Mouse (Mus musculus) embryonic facial prominence, embryonic 13.5 days (tissue): Measurements from ENCODE around the gene Olfr1056. TPM values are rescaled to one million over a fixed set of nuclear protein-coding genes. Genes with fewer than 3 reads are reported as not detected.
"Not testable (repeated sequence)": the region's sequence is repeated elsewhere in the genome, so short reads cannot be mapped to it uniquely, and the experiment has no call there.

Experiments used
- ATAC-seq: fragments of 200-750 bp; cut with Nextera tagmentation; 2 replicates; pipeline ENCODE4 v1.8.0; 2017; ENCODE audit warnings: low read depth; ENCODE audit not compliant: insufficient number of reproducible peaks, insufficient read depth, low FRiP score, low TSS enrichment
- H3K27ac ChIP-seq: fragments of 300-500 bp; sonication (generic); 2 replicates; pipeline ENCODE4 v1.5.1; 2015; ENCODE audit warnings: moderate library complexity, mild to moderate bottlenecking, inconsistent platforms
- H3K27me3 ChIP-seq: fragments of 300-500 bp; sonication (generic); 2 replicates; pipeline ENCODE4 v1.6.1; 2015; ENCODE audit warnings: mild to moderate bottlenecking, inconsistent platforms
- H3K36me3 ChIP-seq: fragments of 300-500 bp; sonication (generic); 2 replicates; pipeline ENCODE4 v1.6.1; 2015; ENCODE audit warnings: mild to moderate bottlenecking, inconsistent platforms
- H3K4me1 ChIP-seq: fragments of 300-500 bp; sonication (generic); 2 replicates; pipeline ENCODE4 v1.6.1; 2015; ENCODE audit warnings: inconsistent platforms
- H3K4me2 ChIP-seq: fragments of 300-500 bp; sonication (generic); 2 replicates; pipeline ENCODE4 v1.6.1; 2015; ENCODE audit warnings: moderate library complexity, mild to moderate bottlenecking, inconsistent platforms
- H3K4me3 ChIP-seq: fragments of 300-500 bp; sonication (generic); 2 replicates; pipeline ENCODE4 v1.5.1; 2015; ENCODE audit warnings: mild to moderate bottlenecking, inconsistent platforms
- H3K9ac ChIP-seq: fragments of 300-500 bp; sonication (generic); 2 replicates; pipeline ENCODE4 v1.6.1; 2015; ENCODE audit warnings: mild to moderate bottlenecking, inconsistent platforms
- H3K9me3 ChIP-seq: fragments of 300-500 bp; sonication (generic); 2 replicates; pipeline ENCODE4 v1.6.1; 2016; ENCODE audit warnings: inconsistent platforms
- WGBS: fragments of 180-500 bp; shearing (Covaris S2); methylation state at CpG from one replicate; pipeline ENCODE4 v1.1.7; 2015; ENCODE audit warnings: mixed read lengths; 5-methylcytosine and 5-hydroxymethylcytosine counted together
- polyA plus RNA-seq: library from polyadenylated mRNA; unstranded; fragments of >200 nt; fragmentation: Nextera tagmentation; extraction: Ambion mirVana; gene quantifications from 2 replicates; pipeline ENCODE4 v1.2.1, GENCODE M21; 2015

Olfr1056 gene
- not detected in 2 replicates for polyA plus RNA-seq

- ATAC-seq = no peak
These were observed at the start of gene Olfr1056 for GRCm38 (mm10) chr2:86362369-86362768. Olfr1056 (minus strand) TSS chr2:86362469.

DNA sequence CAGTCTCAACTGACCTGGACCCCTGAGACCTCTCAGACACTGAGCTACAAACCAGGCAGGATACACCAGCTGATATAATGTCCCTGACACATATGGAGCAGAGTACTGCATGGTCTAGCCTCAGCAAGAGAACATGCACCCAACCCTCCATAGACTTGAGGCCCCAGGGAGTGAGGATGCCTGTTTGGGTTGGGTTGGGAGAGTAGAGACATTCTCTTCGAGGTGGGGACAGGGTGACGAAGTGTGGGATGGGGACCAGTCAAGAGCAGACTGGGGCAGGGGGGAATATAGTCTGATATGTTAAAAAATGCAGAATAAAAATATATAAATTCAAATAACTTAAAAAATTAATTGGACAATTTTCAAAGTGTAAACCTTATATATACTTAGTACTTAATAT, 32.8 kb upstream of the Olfr1056 start:
- Histone ChIP-seq H3K4me3 (no peak overlapping the region), H3K36me3 (no peaks in the 10 kb centered on the region), H3K27ac (no peak overlapping the region), H3K27me3 (no peaks in the 10 kb centered on the region), H3K4me2 (no peak overlapping the region), H3K9ac (no peak overlapping the region), H3K9me3 (no peaks in the 10 kb centered on the region), H3K4me1 (no peaks in the 10 kb centered on the region)
- WGBS = 87% methylated on average over 2 of the region's 2 CpGs
- ATAC-seq = no peak

More at GRCm38 (mm10) chr2:86362369-86362768, at the start of gene Olfr1056:
- Histone ChIP-seq H3K4me2 (no peak within 1 kb of the TSS), H3K4me1 (no peaks in the 10 kb centered on the region), H3K9me3 (no peaks in the 10 kb centered on the region), H3K4me3 (no peak within 1 kb of the TSS), H3K9ac (no peak within 1 kb of the TSS), H3K27me3 (no peaks in the 10 kb centered on the region), H3K27ac (no peak within 1 kb of the TSS), H3K36me3 (no peaks in the 10 kb centered on the region)

DNA sequence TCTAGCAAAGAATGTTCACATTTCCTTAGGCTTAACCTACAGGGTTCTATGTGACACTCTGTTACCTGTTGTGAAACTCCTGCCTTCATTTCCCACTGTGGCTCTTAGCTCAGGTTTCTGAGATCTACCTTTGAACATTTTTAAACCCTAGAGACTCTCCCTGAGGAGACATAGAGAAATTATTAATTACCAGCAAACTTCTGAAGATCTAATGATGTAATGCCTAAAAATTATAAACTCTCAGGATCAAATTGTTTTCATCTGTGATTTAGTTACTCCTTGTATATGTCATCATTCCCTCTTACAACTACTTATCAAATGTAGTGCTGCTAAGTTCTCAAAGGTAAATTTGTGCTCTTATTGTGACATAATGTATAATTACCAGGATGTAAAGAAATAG, 26.2 kb upstream of the Olfr1056 start, which contains the start of gene Olfr1058:
Gene Olfr1058, minus strand, starts transcription at position 101 of the 400 bp plus-strand sequence.
- not testable (repeated sequence) for H3K27me3 ChIP-seq, H3K36me3 ChIP-seq, H3K9me3 ChIP-seq, H3K4me2 ChIP-seq, H3K4me3 ChIP-seq, H3K9ac ChIP-seq, ATAC-seq, H3K4me1 ChIP-seq, H3K27ac ChIP-seq

DNA sequence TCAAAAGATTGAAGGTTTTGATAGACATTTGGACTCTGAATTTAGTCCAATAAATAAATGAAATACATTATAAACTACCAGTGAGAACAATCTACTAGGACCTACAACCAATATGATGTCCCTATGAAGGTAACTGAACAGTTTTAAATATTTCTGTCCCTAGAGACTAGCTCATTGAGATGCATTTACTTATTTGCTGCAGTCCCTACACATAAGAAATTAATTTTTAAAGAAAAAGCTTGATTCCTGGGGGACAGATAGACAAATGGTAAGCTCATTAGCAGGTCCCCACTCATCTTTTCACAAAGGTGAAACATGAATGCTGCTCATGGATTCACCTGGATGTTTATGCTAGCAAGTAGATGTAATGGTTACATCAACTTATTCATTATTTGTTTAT, 16.0 kb upstream of the Olfr1056 start, which contains the start of gene Olfr1057:
Gene Olfr1057, minus strand, starts transcription at position 101 of the 400 bp plus-strand sequence.
- Histone ChIP-seq H3K27me3 (no peaks in the 10 kb centered on the region), H3K4me2 (no peak within 1 kb of the TSS), H3K36me3 (no peaks in the 10 kb centered on the region), H3K4me3 (no peak within 1 kb of the TSS), H3K9me3 (no peaks in the 10 kb centered on the region), H3K9ac (no peak within 1 kb of the TSS), H3K4me1 (no peaks in the 10 kb centered on the region), H3K27ac (no peak within 1 kb of the TSS)
- no peak for ATAC-seq

GRCm38 (mm10) chr2:86366342-86366741, 4.1 kb upstream of the Olfr1056 start:
- not testable (repeated sequence) for H3K4me1 ChIP-seq, ATAC-seq, H3K9me3 ChIP-seq, H3K27me3 ChIP-seq, H3K4me3 ChIP-seq, H3K4me2 ChIP-seq, H3K9ac ChIP-seq, H3K36me3 ChIP-seq, H3K27ac ChIP-seq
- 71% methylated on average over 1 of the region's 6 CpGs for WGBS

DNA sequence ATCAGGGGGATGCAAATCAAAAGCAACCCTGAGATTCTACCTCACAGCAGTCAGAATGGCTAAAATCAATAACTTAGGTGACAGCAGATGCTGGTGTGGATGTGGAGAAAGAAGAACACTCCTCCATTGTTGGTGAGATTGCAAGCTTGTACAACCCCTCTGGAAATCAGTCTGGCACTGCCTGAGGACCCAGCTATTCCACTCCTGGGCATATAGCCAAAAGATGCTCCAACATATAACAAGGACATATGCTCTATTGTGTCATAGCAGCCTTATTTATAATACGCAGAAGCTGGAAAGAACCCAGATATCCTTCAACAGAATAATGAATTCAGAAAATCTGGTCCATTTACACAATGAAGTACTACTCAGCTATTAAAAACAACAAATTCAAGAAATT, 10.5 kb downstream of the Olfr1056 start:
- not testable (repeated sequence) for H3K4me1 ChIP-seq, H3K27me3 ChIP-seq, H3K27ac ChIP-seq, H3K4me3 ChIP-seq, ATAC-seq, H3K36me3 ChIP-seq, H3K4me2 ChIP-seq, H3K9ac ChIP-seq, H3K9me3 ChIP-seq
- WGBS = 90% methylated on average over 1 of the region's 1 CpGs

- Histone ChIP-seq H3K4me3 (no peak within 1 kb of the TSS), H3K9ac (no peak within 1 kb of the TSS), H3K27ac (no peak within 1 kb of the TSS), H3K4me1 (no peaks in the 10 kb centered on the region), H3K4me2 (no peak within 1 kb of the TSS), H3K9me3 (no peaks in the 10 kb centered on the region), H3K36me3 (no peaks in the 10 kb centered on the region), H3K27me3 (no peaks in the 10 kb centered on the region)
- no peak for ATAC-seq
- WGBS = 86% methylated on average over 5 of the region's 5 CpGs
These were observed 12.1 kb downstream of the Olfr1056 start, which contains the start of gene Olfr1055 for GRCm38 (mm10) chr2:86350184-86350583. Olfr1055 (minus strand) TSS chr2:86350284.

GRCm38 (mm10) chr2:86335333-86335732, 26.9 kb downstream of the Olfr1056 start, which contains the start of gene Olfr1054:
Olfr1054 (minus strand) TSS chr2:86335433.
- Histone ChIP-seq H3K27me3 (no peaks in the 10 kb centered on the region), H3K4me2 (no peak within 1 kb of the TSS), H3K9me3 (no peaks in the 10 kb centered on the region), H3K4me1 (no peaks in the 10 kb centered on the region), H3K36me3 (no peaks in the 10 kb centered on the region), H3K27ac (no peak within 1 kb of the TSS), H3K9ac (no peak within 1 kb of the TSS), H3K4me3 (no peak within 1 kb of the TSS)
- WGBS = 86% methylated on average over 3 of the region's 3 CpGs
- no peak for ATAC-seq

DNA sequence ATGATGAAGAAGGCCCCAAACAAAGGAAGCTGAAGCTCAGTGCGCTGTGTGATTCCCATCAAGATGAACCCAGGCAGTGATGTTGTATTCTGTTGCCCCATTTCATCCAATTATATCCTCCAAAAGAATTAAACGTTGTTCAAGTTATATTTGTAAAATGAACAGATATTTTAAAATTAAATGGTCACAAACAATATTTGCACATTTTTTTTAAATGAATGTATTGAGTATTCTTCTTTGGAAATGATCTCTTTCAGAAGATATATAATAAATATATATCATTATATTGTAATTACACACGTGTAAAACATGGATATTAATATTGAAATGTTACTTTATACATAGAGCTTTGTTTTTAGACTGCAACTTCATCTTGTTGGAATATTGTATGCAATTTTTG, 47.1 kb downstream of the Olfr1056 start, which contains the start of gene Olfr1053:
Gene Olfr1053, minus strand, starts transcription at position 101 of the 400 bp plus-strand sequence.
- no peak for ATAC-seq
- no peaks in the 10 kb centered on the region for H3K9me3 ChIP-seq
- no peaks in the 10 kb centered on the region for H3K36me3 ChIP-seq

More for the DNA sequence above, 47.1 kb downstream of the Olfr1056 start, which contains the start of gene Olfr1053:
- H3K27ac ChIP-seq = no peak within 1 kb of the TSS
- no peak within 1 kb of the TSS for H3K4me2 ChIP-seq
- H3K4me3 ChIP-seq = no peak within 1 kb of the TSS
- no peaks in the 10 kb centered on the region for H3K4me1 ChIP-seq
- 67% methylated on average over 3 of the region's 3 CpGs for WGBS
- H3K9ac ChIP-seq = no peak within 1 kb of the TSS
- no peaks in the 10 kb centered on the region for H3K27me3 ChIP-seq

Other genes starting within 250 kb of the Olfr1056 start
- 0.08 TPM in 1 of 2 replicates, not detected in the other for gene Olfr1039, start 226.5 kb downstream of the Olfr1056 start, polyA plus RNA-seq
- gene Olfr1040, start 215.7 kb downstream of the Olfr1056 start, polyA plus RNA-seq = not detected in 2 replicates
- not detected in 2 replicates for gene Olfr1042, start 200.6 kb downstream of the Olfr1056 start, polyA plus RNA-seq
- 0.18 TPM in 1 of 2 replicates, not detected in the other for gene Olfr1043, start 194.9 kb downstream of the Olfr1056 start, polyA plus RNA-seq
- not detected in 2 replicates for gene Olfr1044, start 184.6 kb downstream of the Olfr1056 start, polyA plus RNA-seq
- gene Olfr52, start 176.8 kb downstream of the Olfr1056 start, polyA plus RNA-seq = not detected in 2 replicates
- not detected in 2 replicates for gene Olfr1045, start 159.5 kb downstream of the Olfr1056 start, polyA plus RNA-seq
- gene Olfr1046, start 143.2 kb downstream of the Olfr1056 start, polyA plus RNA-seq = not detected in 2 replicates
- not detected in 2 replicates for gene Olfr1047, start 131.1 kb downstream of the Olfr1056 start, polyA plus RNA-seq
- not detected in 2 replicates for gene Olfr1048, start 122.2 kb downstream of the Olfr1056 start, polyA plus RNA-seq
- not detected in 2 replicates for gene Olfr1049, start 104.1 kb downstream of the Olfr1056 start, polyA plus RNA-seq
- gene Olfr1051, start 83.4 kb downstream of the Olfr1056 start, polyA plus RNA-seq = not detected in 2 replicates
- gene Olfr1052, start 70.0 kb downstream of the Olfr1056 start, polyA plus RNA-seq = not detected in 2 replicates
- not detected in 2 replicates for gene Olfr1053, start 47.2 kb downstream of the Olfr1056 start, polyA plus RNA-seq
- not detected in 2 replicates for gene Olfr1054, start 27.0 kb downstream of the Olfr1056 start, polyA plus RNA-seq
- not detected in 2 replicates for gene Olfr1055, start 12.2 kb downstream of the Olfr1056 start, polyA plus RNA-seq
- gene Olfr1057, start 15.9 kb upstream of the Olfr1056 start, polyA plus RNA-seq = not detected in 2 replicates
- 0.30 TPM in 1 of 2 replicates, not detected in the other for gene Olfr1058, start 26.1 kb upstream of the Olfr1056 start, polyA plus RNA-seq
- gene Olfr1061, start 51.6 kb upstream of the Olfr1056 start, polyA plus RNA-seq = not detected in 2 replicates
- gene Olfr1062, start 64.3 kb upstream of the Olfr1056 start, polyA plus RNA-seq = not detected in 2 replicates
- not detected in 2 replicates for gene Olfr1065, start 88.1 kb upstream of the Olfr1056 start, polyA plus RNA-seq
- gene Olfr1066, start 93.8 kb upstream of the Olfr1056 start, polyA plus RNA-seq = not detected in 2 replicates
- not detected in 2 replicates for gene Olfr228, start 124.9 kb upstream of the Olfr1056 start, polyA plus RNA-seq
- not detected in 2 replicates for gene Olfr1076, start 146.0 kb upstream of the Olfr1056 start, polyA plus RNA-seq
- not detected in 2 replicates for gene Olfr1079, start 180.0 kb upstream of the Olfr1056 start, polyA plus RNA-seq
- gene Olfr1080, start 195.8 kb upstream of the Olfr1056 start, polyA plus RNA-seq = not detected in 2 replicates
- gene Olfr1082, start 236.5 kb upstream of the Olfr1056 start, polyA plus RNA-seq = not detected in 2 replicates